Comparison of ENCODE assay signal across 8 mouse cellular contexts in the genomic region with DNA sequence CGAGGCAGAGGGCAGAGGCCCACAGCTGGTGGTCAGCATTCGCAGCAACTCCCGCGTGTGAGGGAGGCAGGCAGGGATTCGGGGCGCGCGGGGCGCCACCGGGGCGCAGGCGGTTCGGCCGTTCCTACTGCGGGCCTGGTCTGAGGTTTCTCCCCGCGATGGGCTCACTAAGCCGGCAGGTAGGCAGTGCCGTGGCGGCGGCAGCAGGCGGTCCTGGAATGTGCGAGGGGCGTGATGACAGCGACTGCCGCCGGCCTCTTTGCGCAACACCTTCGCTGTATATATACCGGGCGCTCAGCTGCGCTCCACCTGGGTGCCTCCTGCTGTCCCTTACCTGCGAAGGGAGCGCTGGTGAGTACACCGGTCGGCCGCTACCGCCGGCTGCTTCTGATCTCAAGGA. TPM values are rescaled to one million over a fixed set of nuclear protein-coding genes. Genes with fewer than 3 reads are reported as not detected.
DNase-seq lines count a peak whose midpoint lies in the region; ATAC-seq and TF ChIP-seq lines count a peak whose summit lies in the region.

No protein-coding gene starts in this region.

- H3K4me1 ChIP-seq in testis, adult 2 months (ENCODE audit: control insufficient read depth, insufficient read depth, low read length), result peaks cover 16% of the 10 kb centered on the region
- no peaks in the 10 kb centered on the region for H3K4me1 ChIP-seq in limb, embryonic 11.5 days (ENCODE audit: control insufficient read depth, insufficient read depth, low read length)
- no peaks in the 10 kb centered on the region; the same call in 1 of the 2 replicates for H3K4me1 ChIP-seq in midbrain, embryonic 11.5 days (ENCODE audit: control insufficient read depth, insufficient read depth, low read length)

- peak overlapping the region; percentile 27; the same call in 1 of the 2 replicates for H3K9ac ChIP-seq in limb, embryonic 11.5 days (ENCODE audit: low read length)
- peak overlapping the region; percentile 33; the same call in 1 of the 2 replicates for H3K9ac ChIP-seq in midbrain, embryonic 11.5 days (ENCODE audit: low read length)

- WGBS in limb, embryonic 11.5 days, result 1% methylated on average over 39 of the region's 39 CpGs
- WGBS in midbrain, embryonic 11.5 days, result 2% methylated on average over 39 of the region's 39 CpGs

- peak overlapping the region; percentile 50 for H3K4me2 ChIP-seq in limb, embryonic 11.5 days (ENCODE audit: low read depth, severe bottlenecking)
- peak overlapping the region; percentile 65 for H3K4me2 ChIP-seq in midbrain, embryonic 11.5 days

- ATAC-seq in granulocyte monocyte progenitor cell, adult 5-6 weeks (replicated peaks; ENCODE audit: poor library complexity, severe bottlenecking), result peak; percentile 33; the same call in 1 of the 2 replicates
- peak; percentile 44; the same call in 1 of the 2 replicates for ATAC-seq in limb, embryonic 11.5 days (ENCODE audit: insufficient number of reproducible peaks, low FRiP score, low TSS enrichment, low read depth)
- ATAC-seq in midbrain, embryonic 11.5 days (ENCODE audit: low FRiP score), result 0 out of 2 replicates have a peak, but pooled peaks have one; percentile 30

- no peak for DNase-seq in testis, postnatal 10 days (ENCODE audit: low spot score)
- peak; percentile 56 for DNase-seq in limb, embryonic 11.5 days (ENCODE audit: low spot score)
- DNase-seq in midbrain, embryonic 11.5 days (ENCODE audit: low spot score, missing footprints), result no peak
- no peak for DNase-seq in spleen, postnatal 36 days (ENCODE audit: low spot score in 2 of 2)
- no peak for DNase-seq in spleen, adult 12 weeks (ENCODE audit: low spot score)
- DNase-seq in frontal cortex, postnatal 36 days (ENCODE audit: low spot score in 2 of 2), result no peak

- no peaks in the 10 kb centered on the region for H3K9me3 ChIP-seq in limb, embryonic 11.5 days (ENCODE audit: control insufficient read depth, low read length)
- H3K9me3 ChIP-seq in midbrain, embryonic 11.5 days (ENCODE audit: control insufficient read depth, low read length), result no peaks in the 10 kb centered on the region

- no peak overlapping the region; the same call in 1 of the 2 replicates for H3K27ac ChIP-seq in testis, adult 2 months (ENCODE audit: control insufficient read depth, insufficient read depth, low read depth, low read length)
- no peak overlapping the region for H3K27ac ChIP-seq in limb, embryonic 11.5 days (replicated peaks; ENCODE audit: low read depth, low read length)
- H3K27ac ChIP-seq in midbrain, embryonic 11.5 days (ENCODE audit: low read depth, low read length), result no peak overlapping the region

- no peaks in the 10 kb centered on the region for H3K36me3 ChIP-seq in testis, adult 2 months (ENCODE audit: control insufficient read depth, insufficient read depth, low read length)
- no peaks in the 10 kb centered on the region for H3K36me3 ChIP-seq in limb, embryonic 11.5 days (ENCODE audit: control insufficient read depth, insufficient read depth, low read length)
- no peaks in the 10 kb centered on the region for H3K36me3 ChIP-seq in midbrain, embryonic 11.5 days (ENCODE audit: control insufficient read depth, insufficient read depth, low read length)

- no peak for TF ChIP-seq CTCF in testis, adult 2 months (IDR thresholded peaks at IDR 0.05; ENCODE audit: control insufficient read depth, insufficient read depth, insufficient replicate concordance, low read depth, low read length)

- H3K4me3 ChIP-seq in testis, adult 2 months (ENCODE audit: control insufficient read depth, low read depth, low read length), result peak overlapping the region; percentile 84
- H3K4me3 ChIP-seq in limb, embryonic 11.5 days (ENCODE audit: low read depth, low read length), result peak overlapping the region; percentile 26
- peak overlapping the region; percentile 29 for H3K4me3 ChIP-seq in midbrain, embryonic 11.5 days (ENCODE audit: low read depth, low read length)

- TF ChIP-seq POLR2A in testis, adult 2 months (IDR thresholded peaks at IDR 0.05; ENCODE audit: control insufficient read depth, low read depth, low read length), result peak; percentile 56; the same call in 1 of the 2 replicates

- no peaks in the 10 kb centered on the region for H3K27me3 ChIP-seq in testis, adult 2 months (ENCODE audit: control insufficient read depth, insufficient read depth, low read length)
- peaks cover 16% of the 10 kb centered on the region for H3K27me3 ChIP-seq in limb, embryonic 11.5 days (ENCODE audit: control insufficient read depth, insufficient read depth, low read length)
- H3K27me3 ChIP-seq in midbrain, embryonic 11.5 days (ENCODE audit: control insufficient read depth, insufficient read depth, low read length), result peaks cover 19% of the 10 kb centered on the region

RNA-seq across cellular contexts. Expression of gene Slc34a2, which starts 11.2 kb away (rescaled TPM):
- polyA plus RNA-seq in testis, adult 2 months (2012; rRNA removed), result 40.3 and 42.3 TPM in 2 replicates
- total RNA-seq in granulocyte monocyte progenitor cell, adult 5-6 weeks (2014; fragmentation: Nextera tagmentation), result not detected in 2 replicates
- not detected in 2 replicates for total RNA-seq in granulocyte monocyte progenitor cell, adult 5-6 weeks (2017)
- polyA plus RNA-seq in limb, embryonic 11.5 days (2014; fragmentation: Nextera tagmentation; extraction: Ambion mirVana), result not detected in 2 replicates
- not detected in 2 replicates for polyA plus RNA-seq in midbrain, embryonic 11.5 days (2014; fragmentation: Nextera tagmentation; extraction: Ambion mirVana)

Comparison
In these comparisons a context has a peak if more than half of its experiments do, and no peak if none do; other contexts are left out.
1. H3K4me3 ChIP-seq: peak in every context shown above with its lines; median percentile 84 in testis, adult 2 months; 29 in midbrain, embryonic 11.5 days; 26 in limb, embryonic 11.5 days.
2. RNA of gene Slc34a2, which starts 11.2 kb away (polyA plus RNA-seq): 40.3 to 42.3 TPM in testis, adult 2 months; not detected in limb, embryonic 11.5 days and not detected in midbrain, embryonic 11.5 days; every median in the first group is over 10 times any median in the second.
3. Peak in every context shown above with its lines, with median percentiles within 50 percentile points of each other: ATAC-seq.